Mouse (Mus musculus): ENCODE measurements around the gene Gm47289. TPM values are rescaled to one million over a fixed set of nuclear protein-coding genes. Genes with fewer than 3 reads are reported as not detected.

Gm47289 gene
- total RNA-seq, 1 experiment = not detected

- in situ Hi-C loops (cut with MboI; ENCODE audit: low sequenced_read_pairs in 2 of 2, unreplicated experiment in 2 of 2) = no loop called here
- H3K27ac ChIP-seq (ENCODE audit: insufficient read depth, low read depth, low read length, poor library complexity, severe bottlenecking) = no peak overlapping the region
Measured at GRCm38 (mm10) chr9:119130692-119131091, 28.3 kb upstream of the Gm47289 start.

DNA sequence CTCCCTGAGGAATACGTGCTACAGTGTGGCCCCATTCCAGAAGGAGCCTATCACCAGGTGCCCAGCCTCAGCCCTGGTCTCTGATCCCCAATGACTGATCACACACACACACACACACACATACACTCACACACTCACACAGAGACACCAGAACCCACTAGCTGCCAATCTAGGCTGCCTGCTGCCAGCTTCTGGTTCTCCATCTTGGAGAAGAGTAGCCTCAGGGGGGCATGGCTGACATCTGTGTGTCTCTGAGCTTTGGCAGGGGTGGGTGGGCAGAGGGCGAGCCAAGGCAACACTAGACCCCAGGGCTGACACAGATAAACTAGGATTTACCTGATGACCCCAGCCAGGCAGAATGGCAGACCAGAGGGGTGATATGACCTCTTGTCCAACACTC is 20.1 kb upstream of the Gm47289 start:
- no peaks in the 10 kb centered on the region for H3K36me3 ChIP-seq (ENCODE audit: control insufficient read depth, insufficient read depth, low read length, poor library complexity, severe bottlenecking)
- no peaks in the 10 kb centered on the region for H3K9me3 ChIP-seq (ENCODE audit: control insufficient read depth, insufficient read depth, low read depth, low read length)
- in situ Hi-C loops (cut with MboI; ENCODE audit: low sequenced_read_pairs in 2 of 2, unreplicated experiment in 2 of 2) = no loop called here
- no peak overlapping the region for H3K27ac ChIP-seq (ENCODE audit: insufficient read depth, low read depth, low read length, poor library complexity, severe bottlenecking)
- DNase-seq (ENCODE audit: low read depth, low spot score) = no peak
- no peak overlapping the region for H3K9ac ChIP-seq (ENCODE audit: insufficient read depth, low read depth, low read length, poor library complexity, severe bottlenecking)
- TF ChIP-seq HCFC1 (IDR thresholded peaks at IDR 0.05; ENCODE audit: borderline replicate concordance, insufficient read depth, low read length) (no peak), MAFK (IDR thresholded peaks at IDR 0.05; ENCODE audit: insufficient read depth, low read depth, low read length) (no peak), CHD2 (IDR thresholded peaks at IDR 0.05; ENCODE audit: low read depth, low read length) (no peak), ZC3H11A (IDR thresholded peaks at IDR 0.05; ENCODE audit: borderline replicate concordance, low read depth, low read length) (no peak), ZNF384 (IDR thresholded peaks at IDR 0.05; ENCODE audit: low read depth, low read length) (no peak)
- H3K4me1 ChIP-seq (ENCODE audit: control insufficient read depth in 2 of 2, insufficient read depth in 2 of 2, low read length in 2 of 2, poor library complexity in 1 of 2) = no peaks in the 10 kb centered on the region; a peak in 1 of 4 replicates
- H3K4me3 ChIP-seq (ENCODE audit: insufficient read depth in 1 of 2, low read depth in 1 of 2, low read length in 2 of 2, poor library complexity in 1 of 2, severe bottlenecking in 1 of 2) = no peak overlapping the region

More at GRCm38 (mm10) chr9:119130692-119131091, 28.3 kb upstream of the Gm47289 start:
- Histone ChIP-seq H3K4me3 (ENCODE audit: insufficient read depth in 1 of 2, low read depth in 1 of 2, low read length in 2 of 2, poor library complexity in 1 of 2, severe bottlenecking in 1 of 2) (no peak overlapping the region), H3K9me3 (ENCODE audit: control insufficient read depth, insufficient read depth, low read depth, low read length) (no peaks in the 10 kb centered on the region), H3K36me3 (ENCODE audit: control insufficient read depth, insufficient read depth, low read length, poor library complexity, severe bottlenecking) (no peaks in the 10 kb centered on the region), H3K9ac (ENCODE audit: insufficient read depth, low read depth, low read length, poor library complexity, severe bottlenecking) (no peak overlapping the region), H3K4me1 (ENCODE audit: control insufficient read depth in 2 of 2, insufficient read depth in 2 of 2, low read length in 2 of 2, poor library complexity in 1 of 2) (no peaks in the 10 kb centered on the region)
- no peak for DNase-seq (ENCODE audit: low read depth, low spot score)
- TF ChIP-seq MAFK (IDR thresholded peaks at IDR 0.05; ENCODE audit: insufficient read depth, low read depth, low read length) (no peak), CHD2 (IDR thresholded peaks at IDR 0.05; ENCODE audit: low read depth, low read length) (no peak), ZNF384 (IDR thresholded peaks at IDR 0.05; ENCODE audit: low read depth, low read length) (no peak), HCFC1 (IDR thresholded peaks at IDR 0.05; ENCODE audit: borderline replicate concordance, insufficient read depth, low read length) (no peak), ZC3H11A (IDR thresholded peaks at IDR 0.05; ENCODE audit: borderline replicate concordance, low read depth, low read length) (no peak)

DNA sequence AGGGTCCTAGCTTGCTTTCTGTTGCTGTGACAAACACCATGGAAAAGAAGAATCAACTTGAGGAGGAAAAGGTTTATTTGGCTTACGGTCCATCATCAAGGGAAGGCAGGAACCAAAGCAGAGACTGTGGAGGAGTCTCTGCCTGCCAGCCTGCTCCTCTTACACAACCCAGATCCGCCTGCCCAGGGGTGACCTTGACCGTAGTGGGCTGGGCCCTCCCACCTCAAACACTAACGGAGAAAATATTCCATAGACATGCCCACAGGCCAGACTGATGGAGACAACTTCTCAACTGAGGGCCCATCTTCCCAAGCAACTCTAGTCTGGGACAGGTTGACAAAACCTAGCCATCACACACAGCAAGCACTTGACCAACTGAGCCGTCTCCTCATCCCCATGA is 16.9 kb upstream of the Gm47289 start:
- DNase-seq (ENCODE audit: low read depth, low spot score) = no peak
- TF ChIP-seq ZC3H11A (IDR thresholded peaks at IDR 0.05; ENCODE audit: borderline replicate concordance, low read depth, low read length) = no peak
- no peak for TF ChIP-seq ZNF384 (IDR thresholded peaks at IDR 0.05; ENCODE audit: low read depth, low read length)
- TF ChIP-seq MAFK (IDR thresholded peaks at IDR 0.05; ENCODE audit: insufficient read depth, low read depth, low read length) = no peak
- TF ChIP-seq CHD2 (IDR thresholded peaks at IDR 0.05; ENCODE audit: low read depth, low read length) = no peak
- TF ChIP-seq HCFC1 (IDR thresholded peaks at IDR 0.05; ENCODE audit: borderline replicate concordance, insufficient read depth, low read length) = no peak
- no peak overlapping the region for H3K27ac ChIP-seq (ENCODE audit: insufficient read depth, low read depth, low read length, poor library complexity, severe bottlenecking)
- H3K4me1 ChIP-seq (ENCODE audit: control insufficient read depth in 2 of 2, insufficient read depth in 2 of 2, low read length in 2 of 2, poor library complexity in 1 of 2) = peaks cover 0 to 2% of the 10 kb centered on the region in 2 experiments; a peak in 1 of 4 replicates
- H3K9ac ChIP-seq (ENCODE audit: insufficient read depth, low read depth, low read length, poor library complexity, severe bottlenecking) = no peak overlapping the region
- H3K9me3 ChIP-seq (ENCODE audit: control insufficient read depth, insufficient read depth, low read depth, low read length) = no peaks in the 10 kb centered on the region
- in situ Hi-C loops (cut with MboI; ENCODE audit: low sequenced_read_pairs in 2 of 2, unreplicated experiment in 2 of 2) = no loop called here
- H3K36me3 ChIP-seq (ENCODE audit: control insufficient read depth, insufficient read depth, low read length, poor library complexity, severe bottlenecking) = no peaks in the 10 kb centered on the region
- no peak overlapping the region for H3K4me3 ChIP-seq (ENCODE audit: insufficient read depth in 1 of 2, low read depth in 1 of 2, low read length in 2 of 2, poor library complexity in 1 of 2, severe bottlenecking in 1 of 2)

DNA sequence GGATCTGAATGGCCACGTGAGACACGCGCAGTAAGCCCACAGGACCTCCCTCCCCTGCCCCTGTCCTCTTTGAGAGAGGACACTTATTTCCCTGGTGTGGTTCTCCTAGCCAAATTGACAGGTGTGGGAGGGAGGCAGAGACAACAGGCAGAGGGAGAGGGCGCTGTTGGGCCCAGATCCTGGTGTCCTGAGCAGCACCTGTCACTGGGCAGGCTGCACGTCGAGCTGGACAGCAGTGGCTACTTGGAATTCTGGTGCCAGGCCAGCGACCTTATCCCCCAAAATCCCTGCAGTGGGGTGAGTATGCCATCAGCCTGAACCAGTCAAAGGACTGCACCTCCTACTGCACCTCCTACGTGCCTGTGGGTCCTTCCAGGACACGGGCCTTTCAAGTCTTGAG is 15.6 kb upstream of the Gm47289 start:
- Histone ChIP-seq H3K4me1 (ENCODE audit: control insufficient read depth in 2 of 2, insufficient read depth in 2 of 2, low read length in 2 of 2, poor library complexity in 1 of 2) (peaks cover 0 to 2% of the 10 kb centered on the region in 2 experiments; a peak in 1 of 4 replicates), H3K27ac (ENCODE audit: insufficient read depth, low read depth, low read length, poor library complexity, severe bottlenecking) (no peak overlapping the region), H3K9ac (ENCODE audit: insufficient read depth, low read depth, low read length, poor library complexity, severe bottlenecking) (no peak overlapping the region), H3K9me3 (ENCODE audit: control insufficient read depth, insufficient read depth, low read depth, low read length) (no peaks in the 10 kb centered on the region), H3K4me3 (ENCODE audit: insufficient read depth in 1 of 2, low read depth in 1 of 2, low read length in 2 of 2, poor library complexity in 1 of 2, severe bottlenecking in 1 of 2) (no peak overlapping the region), H3K36me3 (ENCODE audit: control insufficient read depth, insufficient read depth, low read length, poor library complexity, severe bottlenecking) (no peaks in the 10 kb centered on the region)
- in situ Hi-C loops (cut with MboI; ENCODE audit: low sequenced_read_pairs in 2 of 2, unreplicated experiment in 2 of 2) = no loop called here
- no peak for TF ChIP-seq ZNF384 (IDR thresholded peaks at IDR 0.05; ENCODE audit: low read depth, low read length)
- TF ChIP-seq CHD2 (IDR thresholded peaks at IDR 0.05; ENCODE audit: low read depth, low read length) = no peak
- TF ChIP-seq HCFC1 (IDR thresholded peaks at IDR 0.05; ENCODE audit: borderline replicate concordance, insufficient read depth, low read length) = no peak
- no peak for TF ChIP-seq ZC3H11A (IDR thresholded peaks at IDR 0.05; ENCODE audit: borderline replicate concordance, low read depth, low read length)
- no peak for TF ChIP-seq MAFK (IDR thresholded peaks at IDR 0.05; ENCODE audit: insufficient read depth, low read depth, low read length)
- DNase-seq (ENCODE audit: low read depth, low spot score) = no peak

DNA sequence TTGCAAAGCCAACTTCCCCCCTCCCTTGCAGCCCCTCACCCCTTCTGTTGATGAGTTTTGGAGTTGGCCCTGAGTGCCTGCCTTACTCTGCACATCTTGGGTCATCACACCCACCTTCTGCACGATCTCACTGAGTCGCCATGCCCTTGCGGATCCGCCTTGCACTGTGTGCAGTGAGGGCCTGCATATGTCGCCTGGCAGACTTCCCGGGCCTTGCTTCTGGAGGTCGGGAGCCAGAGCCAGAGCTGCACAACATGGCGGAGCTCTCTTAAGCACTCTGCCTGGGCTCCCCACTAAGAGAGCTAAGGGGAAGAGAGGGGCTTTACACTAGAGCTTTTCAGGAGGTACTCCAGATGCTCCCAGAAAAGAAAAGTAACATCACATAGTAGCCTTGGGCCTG is 14.3 kb upstream of the Gm47289 start:
- no peaks in the 10 kb centered on the region for H3K9me3 ChIP-seq (ENCODE audit: control insufficient read depth, insufficient read depth, low read depth, low read length)
- no peaks in the 10 kb centered on the region for H3K36me3 ChIP-seq (ENCODE audit: control insufficient read depth, insufficient read depth, low read length, poor library complexity, severe bottlenecking)
- no peak for DNase-seq (ENCODE audit: low read depth, low spot score)
- TF ChIP-seq CHD2 (IDR thresholded peaks at IDR 0.05; ENCODE audit: low read depth, low read length) = no peak
- TF ChIP-seq MAFK (IDR thresholded peaks at IDR 0.05; ENCODE audit: insufficient read depth, low read depth, low read length) = no peak
- no peak for TF ChIP-seq ZC3H11A (IDR thresholded peaks at IDR 0.05; ENCODE audit: borderline replicate concordance, low read depth, low read length)
- TF ChIP-seq ZNF384 (IDR thresholded peaks at IDR 0.05; ENCODE audit: low read depth, low read length) = no peak
- no peak for TF ChIP-seq HCFC1 (IDR thresholded peaks at IDR 0.05; ENCODE audit: borderline replicate concordance, insufficient read depth, low read length)
- H3K9ac ChIP-seq (ENCODE audit: insufficient read depth, low read depth, low read length, poor library complexity, severe bottlenecking) = no peak overlapping the region
- in situ Hi-C loops (cut with MboI; ENCODE audit: low sequenced_read_pairs in 2 of 2, unreplicated experiment in 2 of 2) = no loop called here
- H3K4me1 ChIP-seq (ENCODE audit: control insufficient read depth in 2 of 2, insufficient read depth in 2 of 2, low read length in 2 of 2, poor library complexity in 1 of 2) = peaks cover 0 to 2% of the 10 kb centered on the region in 2 experiments; a peak in 1 of 4 replicates
- no peak overlapping the region for H3K4me3 ChIP-seq (ENCODE audit: insufficient read depth in 1 of 2, low read depth in 1 of 2, low read length in 2 of 2, poor library complexity in 1 of 2, severe bottlenecking in 1 of 2)
- H3K27ac ChIP-seq (ENCODE audit: insufficient read depth, low read depth, low read length, poor library complexity, severe bottlenecking) = no peak overlapping the region
